Mouse (Mus musculus) CH12.LX (cell line): Measurements from ENCODE around the gene Anks4b. TPM values are rescaled to one million over a fixed set of nuclear protein-coding genes. Genes with fewer than 3 reads are reported as not detected.

Experiments used
- DNase-seq: peaks from one replicate; pipeline ENCODE4 v3.0.0-alpha.2; 2013; ENCODE audit errors: extremely low read depth
- H3K27ac ChIP-seq: 2 replicates; pipeline ENCODE4 v1.5.1; 2012; ENCODE audit warnings: low read depth, mild to moderate bottlenecking, control low read depth, moderate library complexity; ENCODE audit not compliant: insufficient read depth
- H3K27me3 ChIP-seq: replicated peaks from 2 replicates; pipeline ENCODE3; 2012; ENCODE audit warnings: inconsistent platforms
- H3K36me3 ChIP-seq, 2 experiments: replicated peaks in 1 of 2; 2 replicates each; pipeline versions ENCODE3 to v1.6.1; 2012; ENCODE audit warnings: inconsistent platforms in 1 of 2, low read length in 1 of 2, mild to moderate bottlenecking in 1 of 2, mixed read lengths in 1 of 2, moderate library complexity in 1 of 2; ENCODE audit not compliant: control insufficient read depth in 1 of 2, insufficient read depth in 1 of 2
- H3K4me1 ChIP-seq, 2 experiments: 2 replicates each; pipeline ENCODE4 v1.6.1; 2012; ENCODE audit warnings: inconsistent platforms in 1 of 2, moderate library complexity in 1 of 2; ENCODE audit not compliant: insufficient read depth in 2 of 2, control insufficient read depth in 1 of 2
- H3K4me2 ChIP-seq: 2 replicates; pipeline ENCODE4 v1.6.1; 2012; ENCODE audit warnings: low read depth, mild to moderate bottlenecking, control low read depth; ENCODE audit not compliant: poor library complexity, insufficient read depth, severe bottlenecking
- H3K4me3 ChIP-seq, 3 experiments: fragments of 150-350 bp in 1 of 3; sonication (generic) in 1 of 3; replicated peaks in 1 of 3; 2 replicates each; pipeline versions ENCODE3 to v1.5.1; 2011 to 2012; ENCODE audit warnings: low read depth in 2 of 3, low read length in 2 of 3, mild to moderate bottlenecking in 2 of 3, moderate library complexity in 2 of 3, control low read depth in 1 of 3, improper control_type of control experiment in 1 of 3, inconsistent platforms in 1 of 3, mixed read lengths in 1 of 3; ENCODE audit not compliant: poor library complexity in 1 of 3
- H3K79me2 ChIP-seq: replicated peaks from 2 replicates; pipeline ENCODE4 v1.6.1; 2012; ENCODE audit warnings: mild to moderate bottlenecking, moderate library complexity; ENCODE audit not compliant: control insufficient read depth, poor library complexity, insufficient read depth, severe bottlenecking; ENCODE audit errors: extremely low read depth
- H3K9ac ChIP-seq: 2 replicates; pipeline ENCODE4 v1.6.1; 2012; ENCODE audit warnings: low read depth, mild to moderate bottlenecking, control low read depth, moderate library complexity; ENCODE audit not compliant: insufficient read depth
- H3K9me3 ChIP-seq: replicated peaks from 2 replicates; pipeline ENCODE3; 2012; ENCODE audit warnings: low read length, inconsistent platforms, mixed read lengths
- CHD1 ChIP-seq: IDR thresholded peaks from 2 replicates; pipeline ENCODE4 v1.6.1; 2012; ENCODE audit warnings: low read depth, low read length, improper control_type of control experiment, inconsistent platforms
- CHD2 ChIP-seq: IDR thresholded peaks from 2 replicates; pipeline ENCODE4 v1.6.1; 2011; ENCODE audit warnings: low read length, improper control_type of control experiment
- CTCF ChIP-seq, 2 experiments: IDR thresholded peaks in 1 of 2; conservative IDR thresholded peaks in 1 of 2; 2 replicates each; pipeline ENCODE4 v1.5.1; 2011 to 2012; ENCODE audit warnings: low read depth in 2 of 2, low read length in 2 of 2, improper control_type of control experiment in 1 of 2, inconsistent platforms in 1 of 2, mild to moderate bottlenecking in 1 of 2, moderate library complexity in 1 of 2
- E2F4 ChIP-seq: IDR thresholded peaks from 2 replicates; pipeline ENCODE4 v1.6.1; 2011; ENCODE audit warnings: low read depth, low read length, improper control_type of control experiment; ENCODE audit not compliant: insufficient replicate concordance
- EP300 ChIP-seq: IDR thresholded peaks from 2 replicates; pipeline ENCODE4 v1.6.1; 2011; ENCODE audit warnings: low read length, improper control_type of control experiment
- ETS1 ChIP-seq: conservative IDR thresholded peaks from 2 replicates; pipeline ENCODE4 v1.6.1; 2012; ENCODE audit warnings: low read depth, mild to moderate bottlenecking, inconsistent platforms, low read length, improper control_type of control experiment, moderate library complexity
- GABPA ChIP-seq: IDR thresholded peaks from 2 replicates; pipeline ENCODE4 v1.6.1; 2012; ENCODE audit warnings: low read depth, low read length, improper control_type of control experiment, inconsistent platforms; ENCODE audit not compliant: insufficient replicate concordance
- IRF4 ChIP-seq: IDR thresholded peaks from 2 replicates; pipeline ENCODE4 v1.6.1; 2014; ENCODE audit warnings: low read depth, mild to moderate bottlenecking, inconsistent platforms, low read length, improper control_type of control experiment
- JUN ChIP-seq: IDR thresholded peaks from 2 replicates; pipeline ENCODE4 v1.6.1; 2011; ENCODE audit warnings: low read depth, mild to moderate bottlenecking, low read length, improper control_type of control experiment, moderate library complexity; ENCODE audit not compliant: insufficient read depth
- MAX ChIP-seq: IDR thresholded peaks from 2 replicates; pipeline ENCODE4 v1.6.1; 2011; ENCODE audit warnings: low read length, improper control_type of control experiment
- MAZ ChIP-seq: IDR thresholded peaks from 2 replicates; pipeline ENCODE4 v1.6.1; 2012; ENCODE audit warnings: low read depth, mild to moderate bottlenecking, inconsistent platforms, low read length, improper control_type of control experiment, moderate library complexity
- MEF2A ChIP-seq: IDR thresholded peaks from 2 replicates; pipeline ENCODE4 v1.6.1; 2014; ENCODE audit warnings: low read depth, mild to moderate bottlenecking, inconsistent platforms, low read length, improper control_type of control experiment, borderline replicate concordance
- MXI1 ChIP-seq: IDR thresholded peaks from 2 replicates; pipeline ENCODE4 v1.6.1; 2011; ENCODE audit warnings: mild to moderate bottlenecking, low read depth, low read length, improper control_type of control experiment
- MYC ChIP-seq: IDR thresholded peaks from 2 replicates; pipeline ENCODE4 v1.6.1; 2011; ENCODE audit warnings: low read depth, mild to moderate bottlenecking, improper control_type of control experiment, low read length
- NRF1 ChIP-seq: IDR thresholded peaks from 2 replicates; pipeline ENCODE4 v1.6.1; 2014; ENCODE audit warnings: low read depth, mild to moderate bottlenecking, inconsistent platforms, low read length, improper control_type of control experiment, moderate library complexity
- POLR2A ChIP-seq: IDR thresholded peaks from 2 replicates; pipeline ENCODE4 v1.6.1; 2011; ENCODE audit warnings: low read depth, mild to moderate bottlenecking, improper control_type of control experiment, low read length
- RAD21 ChIP-seq: IDR thresholded peaks from 2 replicates; pipeline ENCODE4 v1.6.1; 2011; ENCODE audit warnings: low read depth, mild to moderate bottlenecking, low read length, improper control_type of control experiment, moderate library complexity
- SIN3A ChIP-seq: IDR thresholded peaks from 2 replicates; pipeline ENCODE4 v1.6.1; 2012; ENCODE audit warnings: low read length, improper control_type of control experiment, inconsistent platforms
- SMC3 ChIP-seq: IDR thresholded peaks from 2 replicates; pipeline ENCODE4 v1.6.1; 2011; ENCODE audit warnings: low read depth, low read length, improper control_type of control experiment
- TCF12 ChIP-seq: IDR thresholded peaks from 2 replicates; pipeline ENCODE4 v1.6.1; 2014; ENCODE audit warnings: low read depth, mild to moderate bottlenecking, inconsistent platforms, low read length, improper control_type of control experiment
- USF1 ChIP-seq: IDR thresholded peaks from 2 replicates; pipeline ENCODE4 v1.6.1; 2014; ENCODE audit warnings: low read depth, mild to moderate bottlenecking, inconsistent platforms, low read length, improper control_type of control experiment
- ZC3H11A ChIP-seq: IDR thresholded peaks from 2 replicates; pipeline ENCODE4 v1.6.1; 2012; ENCODE audit warnings: low read depth, mild to moderate bottlenecking, inconsistent platforms, low read length, improper control_type of control experiment
- ZKSCAN1 ChIP-seq: IDR thresholded peaks from 2 replicates; pipeline ENCODE4 v1.6.1; 2012; ENCODE audit warnings: low read depth, inconsistent platforms, low read length, improper control_type of control experiment, borderline replicate concordance
- ZMIZ1 ChIP-seq: IDR thresholded peaks from 2 replicates; pipeline ENCODE4 v1.6.1; 2012; ENCODE audit warnings: low read depth, mild to moderate bottlenecking, inconsistent platforms, low read length, improper control_type of control experiment
- dilution Hi-C: fragments of 300-500 bp; cut with MboI; formaldehyde crosslinking; loops from 2 replicates; pipeline ENCODE4 v1.14.3; 2020; ENCODE audit warnings: low sequenced_read_pairs; ENCODE audit not compliant: extremely low pct_unique_long_range_greater_than_20kb, extremely low pct_ligation_motif_present
- in situ Hi-C: fragments of 300-500 bp; cut with MboI; formaldehyde crosslinking; loops from 3 replicates; pipeline ENCODE4 v1.14.3; 2019; ENCODE audit warnings: low sequenced_read_pairs, low pct_ligation_motif_present, low pct_unique_long_range_greater_than_20kb, mixed read lengths
- polyA plus RNA-seq: library from polyadenylated mRNA; unstranded; fragments of >175 nt; gene quantifications from 2 replicates; pipeline ENCODE4 v1.2.1, GENCODE M21; 2012; ENCODE audit warnings: low read depth; ENCODE audit not compliant: insufficient read length
- total RNA-seq, 2 experiments: library from RNA; depleted of rRNA; stranded (reverse); fragments of 300-350 nt in 1 of 2; fragments of >200 nt in 1 of 2; gene quantifications; 2 replicates each; pipeline ENCODE4 v1.2.3; 2012 to 2014

Anks4b gene
- total and polyA plus RNA-seq, 3 experiments = not detected

GRCm38 (mm10) chr7:120182891-120183290 lies 9.2 kb downstream of the Anks4b start:
- Histone ChIP-seq H3K36me3 (no peaks in the 10 kb centered on the region), H3K27ac (no peak overlapping the region), H3K4me3 (no peak overlapping the region), H3K79me2 (no peaks in the 10 kb centered on the region), H3K27me3 (peaks cover 2% of the 10 kb centered on the region), H3K4me2 (no peak overlapping the region), H3K9ac (no peak overlapping the region), H3K9me3 (no peaks in the 10 kb centered on the region), H3K4me1 (no peaks in the 10 kb centered on the region)
- dilution Hi-C loops = no loop called here
- no peak for DNase-seq
- TF ChIP-seq CHD2 (no peak), ZC3H11A (no peak), JUN (no peak), EP300 (no peak), ZMIZ1 (no peak), MAZ (no peak), MYC (no peak), MAX (no peak), POLR2A (no peak), MXI1 (no peak)
- in situ Hi-C loops = no loop called here

GRCm38 (mm10) chr7:120188946-120189345 lies 15.3 kb downstream of the Anks4b start:
- no peak for DNase-seq
- Histone ChIP-seq H3K27me3 (no peaks in the 10 kb centered on the region), H3K4me3 (no peak overlapping the region), H3K9me3 (no peaks in the 10 kb centered on the region), H3K4me2 (no peak overlapping the region), H3K9ac (no peak overlapping the region), H3K27ac (no peak overlapping the region), H3K36me3 (no peaks in the 10 kb centered on the region), H3K79me2 (no peaks in the 10 kb centered on the region), H3K4me1 (no peaks in the 10 kb centered on the region)
- in situ Hi-C loops (no loop called here), dilution Hi-C loops (no loop called here)
- no peak for TF ChIP-seq MEF2A
- TF ChIP-seq SMC3 = no peak
- TF ChIP-seq MAX = no peak
- TF ChIP-seq RAD21 = no peak
- TF ChIP-seq E2F4 = no peak
- TF ChIP-seq ZKSCAN1 = no peak
- no peak for TF ChIP-seq SIN3A
- no peak for TF ChIP-seq USF1
- no peak for TF ChIP-seq POLR2A
- no peak for TF ChIP-seq ZMIZ1
- no peak for TF ChIP-seq CHD1
- TF ChIP-seq CTCF (conservative IDR thresholded peaks at IDR 0.05 in 1 of 2, IDR thresholded peaks at IDR 0.05 in 1 of 2; ENCODE audit: low read depth in 2 of 2, low read length in 2 of 2) = no peak
- no peak for TF ChIP-seq NRF1
- no peak for TF ChIP-seq TCF12
- no peak for TF ChIP-seq IRF4
- TF ChIP-seq MYC = no peak
- TF ChIP-seq MXI1 = no peak
- TF ChIP-seq GABPA = no peak
- TF ChIP-seq ETS1 = no peak
